Mouse (Mus musculus): ENCODE measurements around the gene E130308A19Rik. TPM values are rescaled to one million over a fixed set of nuclear protein-coding genes. Genes with fewer than 3 reads are reported as not detected.
A peak's percentile ranks its signal among the peaks of the same experiment; 100 is the strongest.
"Not testable (repeated sequence)": the region's sequence is repeated elsewhere in the genome, so short reads cannot be mapped to it uniquely, and the experiment has no call there.

The E130308A19Rik gene
- total RNA-seq, 2 experiments from 2014 or later, result 6.1 to 10.5 TPM

DNA sequence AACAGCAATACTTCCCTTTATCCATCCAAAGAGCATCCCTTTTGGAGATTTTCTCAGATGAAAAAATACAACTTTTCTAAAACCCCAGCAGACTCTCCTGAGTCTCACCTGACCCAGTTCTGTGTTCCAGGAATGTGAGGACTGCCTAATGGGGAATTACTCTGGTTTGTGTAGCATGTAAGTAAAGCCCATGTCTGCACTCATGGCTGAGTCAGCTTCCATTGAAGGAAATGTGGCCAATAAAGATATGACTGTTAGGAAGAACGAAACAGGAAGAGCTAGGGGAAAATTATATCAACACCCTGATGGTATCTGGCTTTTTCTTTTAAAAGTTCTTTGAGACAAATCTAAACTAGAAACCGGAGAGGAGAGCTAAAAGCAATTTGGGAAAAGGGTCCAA is 141.7 kb downstream of the E130308A19Rik start:
- ATAC-seq (replicated peaks; ENCODE audit: poor library complexity, severe bottlenecking), result no peak; the same call in 1 of the 2 replicates

DNA sequence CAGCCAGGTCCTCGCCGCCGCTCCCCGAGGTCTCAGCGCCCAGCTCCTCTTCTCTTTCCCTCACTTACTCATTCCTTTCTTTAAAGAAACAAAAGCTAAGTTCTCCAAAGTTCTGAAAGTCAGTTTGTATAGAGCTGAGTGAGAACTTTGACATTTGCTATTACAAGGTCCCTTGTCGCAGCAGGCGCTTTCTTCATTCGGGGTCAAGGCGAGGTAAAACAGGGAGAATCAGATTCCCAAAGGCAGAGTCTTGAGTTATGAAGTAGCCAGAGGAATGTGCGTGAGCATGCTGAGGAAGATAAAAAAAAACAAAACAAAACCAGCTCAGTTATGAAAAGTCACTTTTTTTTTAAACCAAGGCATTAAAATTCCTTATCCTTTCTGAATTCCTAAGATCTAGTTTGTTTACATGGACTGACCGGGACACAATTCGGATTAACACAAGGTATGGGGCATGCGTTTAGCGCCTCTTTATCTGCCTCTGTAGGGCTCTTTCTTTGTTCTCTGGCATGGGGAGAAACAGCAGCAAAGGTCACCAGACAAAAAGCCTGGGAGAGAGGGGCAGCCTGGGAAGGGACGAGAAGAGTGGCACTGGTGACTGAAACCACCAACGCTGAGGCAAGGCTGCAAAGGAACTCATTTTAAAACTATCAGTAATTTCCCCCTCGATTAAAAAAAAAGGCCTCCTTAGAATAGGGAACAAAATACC is 146.3 kb downstream of the E130308A19Rik start:
- no peak for ATAC-seq (replicated peaks; ENCODE audit: poor library complexity, severe bottlenecking)

DNA sequence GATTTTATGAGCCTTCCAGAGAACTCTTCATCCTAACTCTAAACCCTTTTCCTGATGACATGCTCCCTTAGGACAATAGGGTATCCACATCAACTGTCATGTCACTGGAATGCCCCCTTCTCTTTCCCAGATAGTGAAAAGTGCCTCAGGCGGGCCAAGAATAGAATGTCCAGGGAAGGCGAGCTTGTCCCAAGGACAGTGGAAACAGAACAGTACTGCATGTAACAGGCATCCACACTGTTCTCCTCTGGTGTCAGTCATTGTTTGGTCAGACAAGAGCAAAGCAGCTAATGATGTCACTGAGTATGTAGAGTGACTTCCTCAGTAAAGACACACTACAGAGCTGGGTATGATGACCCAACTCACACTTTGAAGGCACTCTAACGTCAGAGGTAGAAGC is 151.8 kb downstream of the E130308A19Rik start:
- peak; percentile 40; the same call in 1 of the 2 replicates for ATAC-seq (replicated peaks; ENCODE audit: poor library complexity, severe bottlenecking)

DNA sequence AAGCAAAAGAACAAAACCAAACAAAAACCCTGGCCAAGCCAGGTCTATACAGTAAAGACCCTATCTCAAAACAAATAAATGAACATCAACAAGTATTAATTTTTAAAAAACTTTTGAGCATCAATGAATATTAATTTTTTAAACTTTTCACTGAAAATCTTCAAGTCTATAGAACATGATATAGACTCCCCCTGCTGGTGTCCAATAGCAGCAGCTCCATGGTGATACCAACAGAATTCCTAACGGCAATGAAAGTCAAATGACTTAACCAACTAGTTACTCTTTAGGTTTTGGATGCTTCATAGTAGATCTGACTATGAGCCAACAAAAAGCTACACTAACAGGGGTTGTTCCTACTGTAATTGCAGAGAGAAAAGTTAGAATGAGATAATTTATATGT is 154.6 kb downstream of the E130308A19Rik start:
- ATAC-seq (replicated peaks; ENCODE audit: poor library complexity, severe bottlenecking), result no peak

DNA sequence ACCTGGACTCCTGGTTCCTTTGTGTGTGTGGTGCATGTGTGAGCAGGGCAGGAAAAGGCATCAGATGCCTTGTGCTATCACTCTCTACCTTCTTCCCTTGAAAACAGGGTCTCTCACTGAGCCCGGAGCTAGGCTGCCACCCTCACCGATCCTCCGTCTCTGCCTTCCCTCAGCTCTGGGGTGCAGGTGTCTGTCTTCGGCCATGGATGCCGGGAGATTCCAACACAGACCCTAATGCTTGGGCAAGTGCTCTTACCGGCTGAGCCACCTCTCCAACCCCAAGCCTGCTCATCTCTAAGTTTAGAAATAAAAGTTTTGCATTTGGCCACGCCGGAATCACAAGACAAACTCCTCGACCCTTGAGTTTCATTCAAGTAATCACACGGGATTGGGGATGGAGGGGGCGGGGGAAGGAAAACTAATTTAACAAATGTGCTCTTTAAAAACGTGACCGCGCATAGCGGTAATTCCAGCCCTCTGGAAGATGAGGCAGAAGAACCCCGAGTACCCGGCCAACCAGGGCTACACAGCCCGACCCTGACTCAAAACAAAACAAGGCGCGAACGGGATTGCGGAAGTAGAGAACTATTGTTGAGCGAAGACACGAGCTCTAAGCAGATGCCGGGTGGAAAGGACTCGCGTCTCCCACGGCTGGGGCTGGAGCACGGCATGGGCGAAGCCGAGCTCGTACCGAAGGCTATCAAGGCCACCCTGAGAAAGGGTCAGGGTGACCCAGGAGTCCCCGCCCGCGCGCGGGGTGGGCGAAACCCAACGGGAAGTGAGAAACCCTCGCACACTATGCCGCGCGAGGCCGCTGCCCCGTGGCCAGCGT is 157.1 kb downstream of the E130308A19Rik start:
- ATAC-seq (replicated peaks; ENCODE audit: poor library complexity, severe bottlenecking), result peak; percentile 52

DNA sequence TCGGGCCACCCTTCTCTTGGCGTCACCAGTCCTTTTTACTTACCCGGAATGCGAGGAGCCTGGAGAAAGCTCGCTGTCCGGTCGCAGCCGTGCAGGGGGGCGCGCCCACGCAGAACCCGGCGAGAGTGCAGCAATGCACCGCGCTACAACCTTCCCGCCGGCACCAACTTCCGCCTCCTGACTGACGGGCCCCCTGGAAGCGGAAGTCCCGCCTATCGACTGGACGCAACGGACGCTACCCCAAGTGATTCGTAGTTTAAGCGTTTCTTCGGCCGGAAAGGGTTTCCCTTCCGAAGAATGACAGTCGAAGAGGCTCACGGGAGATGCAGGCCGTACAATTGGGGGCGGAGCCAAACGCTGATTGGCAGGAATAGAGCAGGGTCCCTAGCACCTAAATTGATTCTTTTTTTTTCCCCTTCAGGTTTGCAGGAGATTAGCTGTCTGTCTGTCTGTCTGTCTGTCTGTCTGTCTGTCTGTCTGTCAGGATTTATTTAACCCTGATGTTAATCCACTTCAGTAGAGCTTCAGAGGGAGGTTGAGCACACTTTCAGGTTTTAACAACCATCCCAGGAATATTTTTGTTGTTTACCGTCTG is 157.8 kb downstream of the E130308A19Rik start:
- peak; percentile 94 for ATAC-seq (replicated peaks; ENCODE audit: poor library complexity, severe bottlenecking)

DNA sequence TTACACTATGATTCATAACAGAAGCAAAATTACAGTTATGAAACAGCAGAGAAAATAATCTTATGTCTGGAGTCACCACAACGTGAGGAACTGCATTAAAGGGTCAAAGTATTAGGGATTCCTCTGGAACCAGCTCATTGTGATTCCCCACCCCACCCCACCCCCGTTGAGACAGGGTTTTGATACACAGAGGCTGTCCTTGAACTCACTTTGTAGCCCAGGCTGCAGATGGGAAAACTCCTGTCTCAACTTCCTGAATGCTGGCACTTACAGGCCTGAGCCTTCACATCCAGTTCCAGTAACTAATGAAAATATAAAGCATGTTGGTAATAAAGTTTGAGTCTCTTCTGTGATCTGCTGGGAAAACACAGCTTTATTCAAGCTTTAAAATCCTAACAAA is 159.4 kb downstream of the E130308A19Rik start:
- no peak for ATAC-seq (replicated peaks; ENCODE audit: poor library complexity, severe bottlenecking)

DNA sequence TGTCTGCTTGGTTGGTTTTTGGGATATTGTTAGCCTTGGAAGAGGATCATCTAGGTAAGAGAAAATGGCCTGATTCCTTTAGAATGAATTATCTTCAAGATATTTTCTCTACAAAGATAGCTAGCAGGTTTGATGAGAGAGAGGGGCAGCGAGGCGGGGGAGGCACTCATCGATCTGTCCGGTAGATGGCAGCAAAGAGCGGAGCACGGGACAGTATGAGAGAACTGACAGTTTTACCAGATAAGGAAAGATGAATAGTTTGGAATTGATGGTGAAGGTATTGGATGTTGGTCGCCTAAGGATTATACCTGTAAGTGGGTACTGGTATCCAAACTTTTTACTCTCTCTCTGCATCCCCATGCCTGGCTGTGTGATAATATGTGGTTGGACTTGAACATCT is 160.7 kb downstream of the E130308A19Rik start:
- ATAC-seq (replicated peaks; ENCODE audit: poor library complexity, severe bottlenecking), result peak; percentile 31; the same call in 1 of the 2 replicates

DNA sequence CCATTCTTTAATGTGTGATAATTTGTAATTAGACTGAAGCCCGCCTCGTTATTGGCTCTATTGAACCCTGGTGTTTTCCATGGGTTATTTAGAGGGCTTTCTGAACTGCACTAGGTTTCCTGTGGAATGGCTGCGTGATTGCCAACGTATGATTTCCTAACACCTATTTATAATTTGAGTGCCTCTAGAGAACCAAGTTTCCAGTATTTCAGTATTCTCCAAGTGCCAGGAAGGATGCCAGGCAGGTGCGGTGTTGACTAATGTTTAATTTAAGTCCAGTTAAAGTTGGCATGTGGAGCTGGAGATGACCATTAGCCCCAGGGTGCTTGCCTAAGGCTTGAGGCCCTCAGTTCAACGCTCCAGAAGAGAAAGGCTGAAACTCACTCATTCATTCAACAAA is 161.1 kb downstream of the E130308A19Rik start:
- no peak for ATAC-seq (replicated peaks; ENCODE audit: poor library complexity, severe bottlenecking)

DNA sequence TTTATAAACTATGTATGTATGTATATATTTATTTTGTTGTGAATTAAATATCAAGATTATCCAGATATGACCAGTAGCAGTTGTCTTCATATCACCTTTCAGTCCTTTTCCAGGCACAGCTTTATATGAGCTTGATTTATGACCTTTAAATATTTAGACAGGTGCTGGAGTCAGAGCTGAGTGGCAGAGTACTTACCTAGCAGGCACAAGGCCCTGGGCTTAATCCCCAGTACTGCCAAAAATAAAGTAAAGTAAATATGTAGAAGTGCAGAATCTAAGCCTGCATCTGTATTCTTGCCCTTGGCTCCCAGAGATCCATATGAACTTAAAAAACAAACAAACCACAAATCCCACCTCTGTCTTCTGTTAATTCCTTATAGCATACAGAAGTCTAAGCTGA is 163.0 kb downstream of the E130308A19Rik start:
- ATAC-seq (replicated peaks; ENCODE audit: poor library complexity, severe bottlenecking), result no peak

DNA sequence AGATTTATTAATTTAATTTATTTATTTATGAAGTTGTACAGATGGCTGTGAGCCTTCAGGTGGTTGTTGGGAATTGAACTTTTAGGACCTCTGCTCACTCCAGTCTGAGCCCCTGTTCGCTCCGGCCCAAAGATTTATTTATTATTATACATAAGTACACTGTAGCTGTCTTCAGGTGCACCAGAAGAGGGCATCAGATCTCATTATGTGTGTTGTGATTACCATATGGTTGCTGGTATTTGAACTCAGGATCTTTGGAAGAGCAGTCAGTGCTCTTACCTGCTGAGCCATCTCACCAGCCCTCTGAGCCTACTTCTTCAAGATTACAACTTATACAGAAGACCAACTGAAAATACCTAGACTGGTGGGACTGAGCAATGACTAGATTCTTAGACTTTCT is 167.6 kb downstream of the E130308A19Rik start:
- ATAC-seq (replicated peaks; ENCODE audit: poor library complexity, severe bottlenecking), result not testable (repeated sequence)

DNA sequence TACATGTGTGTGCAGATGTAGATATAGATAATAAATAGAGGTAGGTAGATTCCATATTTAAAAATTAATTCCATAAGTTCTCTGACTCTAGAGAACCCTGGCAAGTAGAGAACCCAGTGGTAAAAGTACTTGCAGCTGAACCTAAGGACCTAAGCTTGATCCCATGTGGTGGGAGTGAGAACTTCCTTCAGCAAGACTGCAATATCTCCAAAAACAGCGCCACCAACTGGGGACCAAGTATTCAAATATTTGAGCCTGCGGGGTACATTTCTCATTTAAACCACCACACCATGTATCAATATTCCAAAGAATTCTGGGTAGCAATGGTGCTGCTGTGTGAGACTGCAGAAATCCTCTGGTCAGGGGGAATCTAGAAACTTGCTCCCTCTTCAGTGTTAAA is 168.1 kb downstream of the E130308A19Rik start:
- no peak for ATAC-seq (replicated peaks; ENCODE audit: poor library complexity, severe bottlenecking)

DNA sequence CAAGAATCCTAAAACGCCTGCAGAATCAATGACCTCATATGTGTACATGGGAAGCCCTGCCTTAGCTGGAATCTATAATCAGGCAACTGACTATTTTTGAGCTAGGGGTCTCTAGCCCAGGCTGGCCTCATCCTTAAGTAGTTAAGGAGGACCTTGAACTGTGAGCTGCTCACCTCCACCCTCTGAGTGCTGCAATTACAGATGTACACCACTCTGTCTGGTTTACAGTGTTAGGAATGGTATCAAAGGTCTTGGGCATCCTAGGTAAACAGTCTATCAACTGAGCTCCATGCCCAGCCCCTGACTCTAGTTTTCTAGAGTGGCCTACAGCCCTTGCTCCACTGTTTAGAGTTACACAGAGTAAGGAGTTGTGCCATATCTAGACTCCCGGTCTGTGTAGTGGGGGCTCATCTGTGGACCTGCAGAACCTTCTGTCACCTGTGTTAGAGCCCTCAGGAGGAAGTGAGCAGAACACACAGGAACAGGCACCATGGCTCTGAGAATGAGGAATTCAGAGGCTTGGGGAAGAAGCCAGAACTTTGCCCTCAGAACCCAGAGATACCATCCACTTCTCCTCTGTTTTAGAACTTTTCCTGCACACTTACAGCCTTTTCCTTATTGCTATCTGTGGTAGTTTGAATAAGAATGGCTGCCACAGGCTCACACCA is 169.9 kb downstream of the E130308A19Rik start:
- peak; percentile 55 for ATAC-seq (replicated peaks; ENCODE audit: poor library complexity, severe bottlenecking)

DNA sequence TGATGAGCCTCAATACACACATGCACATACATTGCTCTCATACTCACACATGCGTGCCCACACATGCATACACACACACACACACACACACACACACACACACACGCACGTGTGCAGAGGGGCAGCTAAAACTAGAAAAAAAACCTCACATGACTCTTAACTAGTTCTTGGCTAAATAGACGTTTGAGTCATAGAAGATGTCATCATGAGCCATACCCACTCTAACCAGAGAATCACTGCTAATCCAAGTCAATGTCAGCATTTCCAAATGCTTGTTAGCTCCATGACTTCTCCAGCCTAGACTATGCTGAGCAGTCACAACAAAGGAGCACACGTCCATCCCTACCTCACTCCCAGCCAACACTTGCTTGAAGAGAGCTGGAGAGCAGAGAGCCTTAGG is 174.2 kb downstream of the E130308A19Rik start:
- no peak for ATAC-seq (replicated peaks; ENCODE audit: poor library complexity, severe bottlenecking)

DNA sequence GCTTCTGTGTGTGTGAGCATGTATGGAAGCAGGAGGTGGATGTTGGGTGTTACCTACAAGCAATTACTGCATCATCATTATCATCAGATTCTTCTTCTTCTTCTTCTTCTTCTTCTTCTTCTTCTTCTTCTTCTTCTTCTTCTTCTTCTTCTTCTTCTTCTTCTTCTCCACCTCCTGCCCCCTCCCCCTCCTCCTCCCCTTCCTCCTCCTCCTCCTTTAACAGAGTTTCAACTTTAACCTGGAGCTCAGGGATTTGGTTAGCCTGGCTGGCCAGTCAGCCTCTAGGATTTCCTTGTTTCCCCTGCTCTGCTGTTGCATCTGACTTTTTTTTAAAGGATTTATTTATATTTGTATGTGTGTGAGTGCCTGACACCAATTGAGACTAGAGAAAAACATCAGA is 175.5 kb downstream of the E130308A19Rik start, which contains the start of gene Inip:
Gene Inip, minus strand, starts transcription at position 101 of the 400 bp plus-strand sequence.
- ATAC-seq (replicated peaks; ENCODE audit: poor library complexity, severe bottlenecking), result no peak

DNA sequence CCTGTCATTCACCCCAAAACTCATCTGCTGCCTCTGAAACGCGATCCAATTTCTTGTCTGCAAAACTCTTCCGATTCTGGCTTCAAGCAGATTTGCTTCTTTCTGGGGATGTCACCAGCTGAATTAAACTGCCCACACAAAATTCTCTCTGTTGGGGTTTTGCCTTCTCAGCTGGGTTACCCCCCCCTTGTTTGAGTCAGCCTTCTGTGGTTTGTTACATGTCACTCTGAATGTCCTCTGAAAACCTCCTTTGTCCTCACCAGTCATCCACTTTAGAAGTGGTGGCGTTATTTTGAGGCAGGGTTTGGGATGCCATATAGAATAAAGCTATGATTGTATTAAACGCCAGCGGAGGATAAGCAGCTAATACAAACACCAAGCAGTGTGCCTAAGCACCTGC is 176.1 kb downstream of the E130308A19Rik start:
- no peak for ATAC-seq (replicated peaks; ENCODE audit: poor library complexity, severe bottlenecking)

DNA sequence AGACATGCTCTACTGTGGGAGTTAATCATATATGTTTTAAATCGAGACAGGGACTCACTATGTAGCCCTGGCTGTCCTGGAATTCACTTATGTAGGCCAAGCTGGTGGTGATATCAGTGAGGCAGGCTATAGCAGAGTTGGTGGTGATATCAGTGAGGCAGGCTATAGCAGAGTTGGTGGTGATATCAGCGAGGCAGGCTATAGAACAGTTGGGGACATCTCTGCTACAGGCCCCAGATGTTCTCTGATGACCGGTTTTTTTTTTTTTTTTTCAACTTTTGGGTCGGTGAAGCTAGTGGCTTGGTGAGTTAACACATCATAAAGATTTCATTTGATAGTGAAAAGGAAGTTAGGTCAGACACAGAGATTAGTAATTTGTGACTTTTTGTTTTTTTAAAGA is 176.8 kb downstream of the E130308A19Rik start:
- no peak for ATAC-seq (replicated peaks; ENCODE audit: poor library complexity, severe bottlenecking)

DNA sequence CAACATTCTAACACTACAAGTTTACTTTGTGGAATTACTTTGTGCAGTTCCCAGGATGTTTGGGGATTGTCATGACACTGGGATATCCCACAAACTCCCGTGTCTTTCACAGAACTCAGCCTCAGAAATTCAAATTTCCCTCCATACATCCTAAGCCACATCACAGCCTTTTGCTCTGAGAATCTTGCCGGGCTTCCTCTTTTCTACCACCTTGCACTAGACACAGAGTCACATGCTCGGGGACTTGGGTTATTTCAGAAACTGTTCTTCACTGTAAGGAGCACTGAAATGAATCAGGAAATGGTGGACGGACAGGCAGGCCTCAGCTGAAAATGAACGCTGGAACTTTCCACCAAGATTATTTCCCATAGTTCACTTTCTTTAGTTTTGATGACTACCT is 177.3 kb downstream of the E130308A19Rik start:
- ATAC-seq (replicated peaks; ENCODE audit: poor library complexity, severe bottlenecking), result peak; percentile 61

DNA sequence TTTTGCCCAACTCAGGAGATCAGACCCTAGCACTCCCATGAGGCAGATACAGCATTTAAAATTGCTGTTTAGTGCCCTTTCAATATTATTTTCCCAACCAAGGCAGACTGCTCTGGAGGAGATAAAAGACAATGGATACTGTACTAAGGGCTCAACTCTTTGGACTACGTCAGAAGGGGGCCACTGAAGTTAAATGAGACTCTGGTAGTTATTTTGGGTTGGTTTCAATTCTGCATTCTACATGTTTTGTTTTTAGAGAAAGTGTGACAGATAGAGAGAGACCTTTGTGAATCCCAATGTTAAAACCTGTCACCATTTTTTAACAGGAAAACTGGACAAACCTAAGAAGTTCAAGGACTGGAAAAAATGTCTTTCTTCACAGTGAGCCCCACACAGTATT is 178.7 kb downstream of the E130308A19Rik start:
- no peak for ATAC-seq (replicated peaks; ENCODE audit: poor library complexity, severe bottlenecking)

DNA sequence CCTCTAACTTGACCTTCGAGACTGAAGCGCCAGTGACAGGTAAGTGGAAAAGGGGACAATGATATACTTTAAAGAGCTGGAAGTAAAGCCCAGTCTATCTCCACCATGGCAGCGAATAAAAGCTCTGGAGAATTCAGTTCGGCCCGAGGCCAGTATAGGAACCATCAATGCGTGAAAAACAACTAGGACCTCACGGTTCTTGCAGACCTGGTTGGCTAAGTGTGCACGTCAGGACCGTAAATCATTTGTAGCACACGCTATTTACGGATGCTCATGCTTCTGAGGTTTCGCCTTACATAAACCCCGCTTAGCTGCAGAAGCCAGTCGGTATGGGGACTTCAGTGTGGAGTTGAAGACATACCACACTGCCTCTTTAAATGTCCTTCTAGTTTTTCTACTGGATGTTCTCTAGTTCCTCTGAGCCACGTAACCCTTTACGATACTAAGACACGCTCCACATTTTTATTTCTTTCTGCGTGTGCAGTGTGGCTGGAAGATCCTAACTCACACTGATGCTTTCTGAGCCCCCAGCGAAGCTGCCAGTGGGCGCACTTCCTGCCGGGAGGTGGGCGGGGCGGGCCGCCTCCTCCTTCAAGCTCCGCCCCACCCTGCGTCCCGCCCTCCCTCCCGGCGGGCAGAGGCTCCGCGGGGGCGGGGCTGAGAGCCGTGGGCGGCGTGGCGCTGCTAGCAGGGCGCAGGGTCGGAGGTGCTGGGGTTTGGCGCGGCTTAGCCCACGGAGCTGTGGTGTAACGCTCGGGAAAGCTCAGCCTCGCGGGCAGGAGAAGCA is 179.4 kb downstream of the E130308A19Rik start, which contains the start of gene Snx30:
Gene Snx30, plus strand, starts transcription at position 660 of the 787 bp plus-strand sequence.
- ATAC-seq (replicated peaks; ENCODE audit: poor library complexity, severe bottlenecking), result peak; percentile 54
